Mouse (Mus musculus) ES-Bruce4 (cell line): Measurements from ENCODE around the gene AW011738.

Source experiments
- CTCF ChIP-seq: IDR thresholded peaks from one replicate; pipeline ENCODE4 v1.8.1; 2011; ENCODE audit warnings: low read depth, low read length
- EP300 ChIP-seq: IDR thresholded peaks from 2 replicates; pipeline ENCODE4 v1.6.1; 2011; ENCODE audit warnings: low read depth, low read length; ENCODE audit not compliant: insufficient read depth
- POLR2A ChIP-seq: IDR thresholded peaks from one replicate; pipeline ENCODE4 v1.8.1; 2011; ENCODE audit warnings: low read length; ENCODE audit not compliant: insufficient read depth

DNA sequence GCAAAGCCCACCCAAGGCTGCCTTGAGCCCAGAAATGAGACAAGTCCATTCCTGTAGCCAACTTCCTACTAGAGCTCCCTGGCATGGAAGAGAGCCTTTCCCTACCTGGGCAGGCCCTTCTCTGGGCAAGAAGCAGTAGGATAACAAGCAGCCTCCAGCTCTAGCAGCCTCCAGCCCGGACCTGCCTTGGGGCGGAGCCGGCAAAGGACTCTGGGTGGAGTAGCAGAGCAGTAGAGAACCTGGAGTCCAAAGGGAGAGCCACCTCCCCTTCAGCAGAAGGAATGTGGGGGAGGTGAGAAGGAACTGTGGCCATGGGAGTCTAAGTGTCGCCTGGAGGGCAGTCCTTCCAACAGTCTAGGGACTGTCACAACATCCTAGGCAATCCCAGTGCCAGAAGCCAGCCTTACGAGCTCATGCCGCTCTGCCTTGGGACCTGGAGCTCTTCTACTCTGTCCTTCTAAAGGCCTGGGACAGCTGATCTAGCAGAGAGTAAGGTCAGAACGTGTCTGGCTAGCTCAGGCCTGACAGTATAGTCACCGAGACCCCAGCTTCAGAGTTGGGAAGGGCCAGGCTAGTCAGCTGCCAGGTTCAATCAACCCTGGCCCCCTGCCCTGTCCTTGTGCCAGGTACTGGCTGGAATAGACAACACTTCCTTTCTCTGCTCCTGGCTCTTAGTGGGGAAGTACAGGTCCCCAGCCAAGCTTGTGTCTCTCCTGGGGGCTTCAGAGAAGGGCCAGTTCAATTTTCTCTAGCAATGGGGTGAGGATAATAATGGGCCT lies 10.5 kb upstream of the AW011738 start:
- TF ChIP-seq CTCF: no peak
- TF ChIP-seq POLR2A: no peak
- peak; percentile 91 for TF ChIP-seq EP300
